ENCODE assay signal across 9 mouse cellular contexts in genomic region chr6:88626462-88626861, GRCm38 (mm10). TPM values are rescaled to one million over a fixed set of nuclear protein-coding genes. Genes with fewer than 3 reads are reported as not detected.
DNase-seq lines count a peak whose midpoint lies in the region; ATAC-seq and TF ChIP-seq lines count a peak whose summit lies in the region.
"Had no signal": no experiment of that assay in that cellular context is flagged by ENCODE, and none has a peak within 500 bp of the region (broad histone marks: within the 10 kb centered on the region; RNA-seq: fewer than 3 reads in every experiment).

No protein-coding gene starts in this region.

- peaks cover 57% of the 10 kb centered on the region for H3K4me1 ChIP-seq in erythroblast, embryonic 14.5 days (ENCODE audit: control insufficient read depth)
- H3K4me1 ChIP-seq in liver, adult 2 months (ENCODE audit: control insufficient read depth, insufficient read depth, low read length) = peaks cover 22% of the 10 kb centered on the region
- H3K4me1 ChIP-seq in hindbrain, postnatal 0 days (ENCODE audit: insufficient read depth, low read length) = no peaks in the 10 kb centered on the region; the same call in 1 of the 2 replicates
- H3K4me1 ChIP-seq in neural tube, embryonic 13.5 days (replicated peaks) = peaks cover 21% of the 10 kb centered on the region

- no peak overlapping the region for H3K9ac ChIP-seq in liver, adult 2 months (ENCODE audit: low read depth, low read length)
- H3K9ac ChIP-seq in hindbrain, postnatal 0 days (replicated peaks; ENCODE audit: low read length) = no peak overlapping the region
- no peak overlapping the region for H3K9ac ChIP-seq in neural tube, embryonic 13.5 days

- no peak for ATAC-seq in erythroblast, adult 5-6 weeks (replicated peaks; ENCODE audit: low FRiP score, poor library complexity, severe bottlenecking)
- no peak for ATAC-seq in hindbrain, postnatal 0 days
- 0 out of 2 replicates have a peak, but pooled peaks have one; percentile 8 for ATAC-seq in neural tube, embryonic 13.5 days (ENCODE audit: low read depth)

- no peak overlapping the region for H3K27ac ChIP-seq in liver, adult 2 months (replicated peaks; ENCODE audit: insufficient read depth, low read depth, low read length)
- H3K27ac ChIP-seq in hindbrain, postnatal 0 days = peak overlapping the region; percentile 85; the same call in 1 of the 2 replicates
- H3K27ac ChIP-seq in neural tube, embryonic 13.5 days (replicated peaks) = peak overlapping the region; percentile 87
- H3K27ac ChIP-seq: intestine, embryonic 15.5 days had no signal

- DNase-seq in liver, adult 2 months (ENCODE audit: extremely low read depth, low read depth, low spot score) = peak; percentile 29
- no peak for DNase-seq in liver
- DNase-seq in hindbrain, postnatal 0 days (ENCODE audit: low spot score) = no peak
- no peak for DNase-seq in spleen, adult 18-20 months
- DNase-seq in spleen, adult 12 weeks (ENCODE audit: low spot score) = no peak

- no peak for TF ChIP-seq CTCF in liver, adult 2 months (IDR thresholded peaks at IDR 0.05; ENCODE audit: low read depth, low read length)
- TF ChIP-seq CTCF in hindbrain, postnatal 0 days (IDR thresholded peaks at IDR 0.05; ENCODE audit: low read depth) = no peak

- H3K79me2 ChIP-seq in liver, adult 2 months (ENCODE audit: control insufficient read depth, insufficient read depth, low read length) = no peaks in the 10 kb centered on the region

- H3K36me3 ChIP-seq in erythroblast, embryonic 14.5 days (ENCODE audit: control insufficient read depth) = no peaks in the 10 kb centered on the region
- H3K36me3 ChIP-seq in liver, adult 2 months (ENCODE audit: control insufficient read depth, insufficient read depth, low read length) = no peaks in the 10 kb centered on the region
- no peaks in the 10 kb centered on the region for H3K36me3 ChIP-seq in hindbrain, postnatal 0 days (ENCODE audit: insufficient read depth, low read length)
- H3K36me3 ChIP-seq in neural tube, embryonic 13.5 days = no peaks in the 10 kb centered on the region
- H3K36me3 ChIP-seq: intestine, embryonic 15.5 days had no signal

- peak overlapping the region; percentile 89 for H3K4me2 ChIP-seq in hindbrain, postnatal 0 days (ENCODE audit: low read depth, low read length)
- H3K4me2 ChIP-seq in neural tube, embryonic 13.5 days = peak overlapping the region; percentile 93

- no peaks in the 10 kb centered on the region for H3K9me3 ChIP-seq in erythroblast, embryonic 14.5 days (ENCODE audit: control insufficient read depth, low read length)
- no peaks in the 10 kb centered on the region for H3K9me3 ChIP-seq in hindbrain, postnatal 0 days (ENCODE audit: low read length)
- no peaks in the 10 kb centered on the region for H3K9me3 ChIP-seq in neural tube, embryonic 13.5 days
- H3K9me3 ChIP-seq: intestine, embryonic 15.5 days had no signal

- H3K27me3 ChIP-seq in erythroblast, embryonic 14.5 days (ENCODE audit: control insufficient read depth) = peaks cover 9% of the 10 kb centered on the region
- H3K27me3 ChIP-seq in liver, adult 2 months (ENCODE audit: control insufficient read depth, insufficient read depth, low read length) = no peaks in the 10 kb centered on the region
- H3K27me3 ChIP-seq in hindbrain, postnatal 0 days (ENCODE audit: insufficient read depth, low read length) = no peaks in the 10 kb centered on the region
- no peaks in the 10 kb centered on the region for H3K27me3 ChIP-seq in neural tube, embryonic 13.5 days
- H3K27me3 ChIP-seq: intestine, embryonic 15.5 days had no signal

- H3K4me3 ChIP-seq in erythroblast, embryonic 14.5 days (replicated peaks) = peak overlapping the region; percentile 83
- no peak overlapping the region for H3K4me3 ChIP-seq in liver, adult 2 months (ENCODE audit: insufficient read depth, low read depth, low read length)
- H3K4me3 ChIP-seq in hindbrain, postnatal 0 days (ENCODE audit: low read length) = no peak overlapping the region
- H3K4me3 ChIP-seq in neural tube, embryonic 13.5 days = no peak overlapping the region; the same call in 1 of the 2 replicates

- TF ChIP-seq POLR2A in liver, adult 2 months (IDR thresholded peaks at IDR 0.05; ENCODE audit: extremely low read depth, insufficient read depth, low read length) = no peak

- WGBS in liver, adult 2 months = 52% methylated on average over 4 of the region's 4 CpGs
- WGBS in hindbrain, postnatal 0 days = 58% methylated on average over 4 of the region's 4 CpGs
- WGBS in neural tube, embryonic 13.5 days = 15% methylated on average over 4 of the region's 4 CpGs

RNA-seq across cellular contexts. Expression of gene Kbtbd12, which starts 11.3 kb away (rescaled TPM):
- not detected in 2 replicates for polyA plus RNA-seq in erythroblast, embryonic 14.5 days (2012)
- 15.5 and 26.9 TPM in 2 replicates for total RNA-seq in erythroblast, adult 5-6 weeks (2015; ENCODE audit: low replicate concordance)
- total RNA-seq in erythroblast, adult 5-6 weeks (2017; ENCODE audit: low replicate concordance) = 32.2 and 64.1 TPM in 2 replicates
- total RNA-seq in liver, adult 2 months (2014; rRNA removed) = 1.0 and 1.7 TPM in 2 replicates
- 0.19 and 0.29 TPM in 2 replicates for polyA plus RNA-seq in liver, adult 2 months (2012; rRNA removed)
- total RNA-seq in hindbrain, postnatal 0 days (2014; rRNA removed) = 0.68 TPM in 1 of 2 replicates, not detected in the other
- 0.34 and 0.45 TPM in 2 replicates for polyA plus RNA-seq in hindbrain, postnatal 0 days (2015; fragmentation: Nextera tagmentation; extraction: Ambion mirVana)
- 0.47 TPM in 1 of 2 replicates, not detected in the other for polyA plus RNA-seq in neural tube, embryonic 13.5 days (2015; fragmentation: Nextera tagmentation; extraction: Ambion mirVana)
